12 mouse cellular contexts compared by ENCODE assay signal in genomic region chr9:99064216-99064615, GRCm38 (mm10). TPM values are rescaled to one million over a fixed set of nuclear protein-coding genes. Genes with fewer than 3 reads are reported as not detected.
DNase-seq lines count a peak whose midpoint lies in the region; ATAC-seq and TF ChIP-seq lines count a peak whose summit lies in the region.
"Had no signal": no experiment of that assay in that cellular context is flagged by ENCODE, and none has a peak within 500 bp of the region (broad histone marks: within the 10 kb centered on the region; RNA-seq: fewer than 3 reads in every experiment).

No protein-coding gene starts in this region.

- no peak overlapping the region for H3K4me3 ChIP-seq in forebrain, embryonic 13.5 days
- no peak overlapping the region for H3K4me3 ChIP-seq in forebrain, embryonic 12.5 days (replicated peaks)
- H3K4me3 ChIP-seq in liver, embryonic 14.5 days (ENCODE audit: insufficient read depth in 1 of 2, low read depth in 2 of 2, low read length in 2 of 2), result no peak overlapping the region

- no peak overlapping the region for H3K27ac ChIP-seq in forebrain, embryonic 13.5 days
- no peak overlapping the region for H3K27ac ChIP-seq in forebrain, embryonic 12.5 days
- no peak overlapping the region for H3K27ac ChIP-seq in liver, embryonic 14.5 days

- H3K9ac ChIP-seq in forebrain, embryonic 13.5 days, result no peak overlapping the region
- H3K9ac ChIP-seq in forebrain, embryonic 12.5 days, result no peak overlapping the region
- H3K9ac ChIP-seq in liver, embryonic 14.5 days (replicated peaks), result no peak overlapping the region

- TF ChIP-seq CTCF in liver, embryonic 14.5 days (IDR thresholded peaks at IDR 0.05; ENCODE audit: low read depth), result peak; percentile 5; the same call in 1 of the 2 replicates

- H3K9me3 ChIP-seq in forebrain, embryonic 13.5 days (replicated peaks), result no peaks in the 10 kb centered on the region
- H3K9me3 ChIP-seq in forebrain, embryonic 12.5 days, result no peaks in the 10 kb centered on the region
- H3K9me3 ChIP-seq in liver, embryonic 14.5 days (ENCODE audit: control insufficient read depth, low read length), result no peaks in the 10 kb centered on the region

- 48% methylated on average over 2 of the region's 2 CpGs for WGBS in forebrain, embryonic 13.5 days
- 56% methylated on average over 2 of the region's 2 CpGs for WGBS in forebrain, embryonic 12.5 days
- WGBS in liver, embryonic 14.5 days (ENCODE audit: insufficient replicate concordance), result 48% methylated on average over 2 of the region's 2 CpGs

- H3K4me1 ChIP-seq in forebrain, embryonic 13.5 days, result no peaks in the 10 kb centered on the region
- H3K4me1 ChIP-seq in forebrain, embryonic 12.5 days, result no peaks in the 10 kb centered on the region
- H3K4me1 ChIP-seq in liver, embryonic 14.5 days (replicated peaks; ENCODE audit: control insufficient read depth in 2 of 2, insufficient read depth in 2 of 2, low read length in 1 of 2), result no peaks in the 10 kb centered on the region

- peak in 2 of 3 experiments; percentile 7 to 37 for DNase-seq in liver, embryonic 14.5 days (ENCODE audit: low read depth in 3 of 3, low spot score in 3 of 3)
- no peak for DNase-seq in liver
- peak; percentile 59 for DNase-seq in retina, postnatal 1 day
- no peak for DNase-seq in frontal cortex, postnatal 14 days (ENCODE audit: low spot score in 2 of 2)
- no peak for DNase-seq in cerebellum, adult 11 months
- DNase-seq: kidney, postnatal 4 days had no signal

- no peak overlapping the region for H3K4me2 ChIP-seq in forebrain, embryonic 13.5 days
- no peak overlapping the region for H3K4me2 ChIP-seq in forebrain, embryonic 12.5 days
- H3K4me2 ChIP-seq in liver, embryonic 14.5 days (ENCODE audit: low read depth), result no peak overlapping the region

- TF ChIP-seq EP300 in liver, embryonic 14.5 days (IDR thresholded peaks at IDR 0.05; ENCODE audit: low read depth), result no peak

- peaks cover 36% of the 10 kb centered on the region for H3K36me3 ChIP-seq in forebrain, embryonic 13.5 days (ENCODE audit: poor library complexity, severe bottlenecking)
- H3K36me3 ChIP-seq in forebrain, embryonic 12.5 days (replicated peaks), result peaks cover 10% of the 10 kb centered on the region
- peaks cover 22% of the 10 kb centered on the region for H3K36me3 ChIP-seq in liver, embryonic 14.5 days (replicated peaks; ENCODE audit: control insufficient read depth, insufficient read depth, low read depth)

- no peaks in the 10 kb centered on the region for H3K27me3 ChIP-seq in forebrain, embryonic 13.5 days
- H3K27me3 ChIP-seq in forebrain, embryonic 12.5 days, result no peaks in the 10 kb centered on the region
- H3K27me3 ChIP-seq in liver, embryonic 14.5 days (ENCODE audit: control insufficient read depth, insufficient read depth, low read length), result no peaks in the 10 kb centered on the region

- peak; percentile 43; the same call in 1 of the 2 replicates for ATAC-seq in forebrain, embryonic 13.5 days
- ATAC-seq in forebrain, embryonic 12.5 days (ENCODE audit: low FRiP score), result no peak
- ATAC-seq in liver, embryonic 14.5 days (ENCODE audit: insufficient read depth), result no peak
- ATAC-seq in common myeloid progenitor, adult 5-6 weeks (replicated peaks; ENCODE audit: low read depth, poor library complexity, severe bottlenecking), result peak; percentile 59

RNA-seq across cellular contexts. Expression of gene Gm1123, which starts 28.7 kb away (rescaled TPM):
- 0.14 TPM in 1 of 2 replicates, not detected in the other for polyA plus RNA-seq in forebrain, embryonic 13.5 days (2015; fragmentation: Nextera tagmentation; extraction: Ambion mirVana)
- not detected in 2 replicates for polyA plus RNA-seq in forebrain, embryonic 12.5 days (2016; fragmentation: Nextera tagmentation; extraction: Ambion mirVana)
- 0.03 and 0.05 TPM in 2 replicates for polyA plus RNA-seq in liver, embryonic 14.5 days (2012; rRNA removed)
- not detected in 2 replicates for polyA plus RNA-seq in liver, embryonic 14.5 days (2014; fragmentation: Nextera tagmentation; extraction: Ambion mirVana)
- total RNA-seq in common myeloid progenitor, adult 5-6 weeks (2017), result not detected in 2 replicates
- total RNA-seq: adrenal gland, postnatal 4 days; gastrocnemius, adult 18-20 months had no signal
- polyA plus RNA-seq: lung, embryonic 16.5 days had no signal

Comparison
In these comparisons a context has a peak if more than half of its experiments do, and no peak if none do; other contexts are left out.
1. ATAC-seq: peak in forebrain, embryonic 13.5 days (single experiment) and common myeloid progenitor, adult 5-6 weeks (single experiment); none in forebrain, embryonic 12.5 days (single experiment) and liver, embryonic 14.5 days (single experiment).
2. DNase-seq: peak in liver, embryonic 14.5 days (2 of 3) and retina, postnatal 1 day (single experiment); none in liver (single experiment), frontal cortex, postnatal 14 days (0 of 2) and cerebellum, adult 11 months (single experiment).